Mouse (Mus musculus): ENCODE data around the gene Fam76b. TPM values are rescaled to one million over a fixed set of nuclear protein-coding genes. Genes with fewer than 3 reads are reported as not detected.
A peak's percentile ranks its signal among the peaks of the same experiment; 100 is the strongest.

Gene Fam76b
- total RNA-seq, 1 experiment = 21.7 TPM

DNA sequence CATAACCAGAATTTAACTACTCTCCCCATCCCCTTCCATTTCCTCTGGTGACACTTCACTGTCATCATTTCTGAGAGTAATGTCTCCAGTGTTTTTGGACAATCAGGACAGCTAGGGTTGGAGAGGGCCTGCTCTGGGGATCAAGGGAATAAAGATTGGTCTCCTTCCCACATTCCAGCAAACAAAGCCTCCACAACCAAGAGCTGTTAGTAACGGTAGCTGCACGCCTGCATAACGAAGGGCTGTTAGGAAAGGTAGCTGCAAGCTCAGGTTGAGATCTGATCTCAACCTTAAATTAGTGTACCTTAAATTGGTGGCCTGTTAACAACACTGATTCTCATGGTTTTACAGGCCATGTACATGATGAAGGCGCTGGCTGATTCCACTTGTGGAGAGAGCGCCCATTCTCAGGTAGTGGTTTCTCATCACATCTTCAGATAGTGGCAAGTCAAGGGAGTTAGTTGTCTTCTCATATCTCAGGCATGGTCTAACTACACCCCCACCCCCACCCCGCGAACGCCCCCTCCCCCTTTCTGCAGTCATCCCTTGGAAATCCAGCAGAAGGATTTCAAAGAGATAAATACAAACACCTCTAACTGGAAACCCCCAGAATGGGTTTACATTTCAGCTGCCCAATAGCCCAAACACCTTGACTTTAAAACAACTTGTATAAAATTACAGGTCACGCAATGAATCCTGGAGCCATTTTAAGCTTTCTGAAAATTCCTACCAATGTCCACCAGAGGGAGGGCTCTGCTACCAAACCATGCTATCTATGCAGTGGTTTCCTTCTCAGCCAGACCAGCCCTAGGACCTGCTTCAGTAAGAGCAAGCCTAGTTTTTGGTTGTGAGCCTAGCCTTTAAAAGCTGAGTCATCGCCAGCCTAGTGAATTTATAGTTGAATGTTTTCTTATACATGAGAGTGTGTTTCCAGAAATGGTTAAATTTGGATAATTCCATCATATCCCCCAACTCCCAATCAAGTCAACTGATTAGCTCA lies 21.3 kb downstream of the Fam76b start:
- H3K27ac ChIP-seq (ENCODE audit: insufficient read depth, low read depth, low read length, poor library complexity, severe bottlenecking) = no peak overlapping the region
- H3K4me3 ChIP-seq (ENCODE audit: insufficient read depth in 1 of 2, low read depth in 1 of 2, low read length in 2 of 2, poor library complexity in 1 of 2, severe bottlenecking in 1 of 2) = no peak overlapping the region
- TF ChIP-seq ZC3H11A (IDR thresholded peaks at IDR 0.05; ENCODE audit: borderline replicate concordance, low read depth, low read length) (peak; percentile 70; the same call in 1 of the 2 replicates), ZNF384 (IDR thresholded peaks at IDR 0.05; ENCODE audit: low read depth, low read length) (no peak), MAFK (IDR thresholded peaks at IDR 0.05; ENCODE audit: insufficient read depth, low read depth, low read length) (0 out of 2 replicates have a peak, but pooled peaks have one; percentile 49)
- peaks cover 2% of the 10 kb centered on the region for H3K36me3 ChIP-seq (ENCODE audit: control insufficient read depth, insufficient read depth, low read length, poor library complexity, severe bottlenecking)
- in situ Hi-C loops (cut with MboI; ENCODE audit: low sequenced_read_pairs in 2 of 2, unreplicated experiment in 2 of 2) = loop anchor here (25.0 kb wide), 2 partner anchors 964 to 1489 kb away; no protein-coding TSS in a partner anchor
- H3K9ac ChIP-seq (ENCODE audit: insufficient read depth, low read depth, low read length, poor library complexity, severe bottlenecking) = no peak overlapping the region
- peak; percentile 25 for DNase-seq (ENCODE audit: low read depth, low spot score)
- H3K9me3 ChIP-seq (ENCODE audit: control insufficient read depth, insufficient read depth, low read depth, low read length) = no peaks in the 10 kb centered on the region
- peaks cover 0 to 3% of the 10 kb centered on the region in 2 experiments; a peak in 1 of 4 replicates for H3K4me1 ChIP-seq (ENCODE audit: control insufficient read depth in 2 of 2, insufficient read depth in 2 of 2, low read length in 2 of 2, poor library complexity in 1 of 2)

DNA sequence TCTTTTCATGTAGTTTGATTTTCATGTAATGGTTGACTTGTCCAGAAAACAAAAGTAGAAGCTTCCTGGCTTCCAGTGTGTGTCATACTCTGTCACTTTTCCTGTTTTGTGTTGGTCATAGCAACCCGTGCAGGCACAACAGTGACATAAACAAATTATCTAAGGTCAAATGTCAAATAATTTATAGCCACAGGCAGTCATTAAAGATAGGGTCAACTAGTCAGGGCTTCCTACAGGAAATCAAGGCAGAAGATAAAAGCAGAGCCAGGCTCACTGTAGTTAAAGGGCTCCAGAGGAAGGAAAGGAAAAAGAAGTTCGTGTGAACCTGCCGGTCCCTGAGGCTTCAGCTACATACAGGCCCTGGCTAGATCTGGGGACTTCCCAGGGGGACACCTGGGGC lies 26.4 kb downstream of the Fam76b start:
- H3K36me3 ChIP-seq (ENCODE audit: control insufficient read depth, insufficient read depth, low read length, poor library complexity, severe bottlenecking) = no peaks in the 10 kb centered on the region; the same call in 1 of the 2 replicates
- DNase-seq (ENCODE audit: low read depth, low spot score) = no peak
- in situ Hi-C loops (cut with MboI; ENCODE audit: low sequenced_read_pairs in 2 of 2, unreplicated experiment in 2 of 2) = no loop called here
- no peaks in the 10 kb centered on the region for H3K9me3 ChIP-seq (ENCODE audit: control insufficient read depth, insufficient read depth, low read depth, low read length)
- no peaks in the 10 kb centered on the region for H3K4me1 ChIP-seq (ENCODE audit: control insufficient read depth in 2 of 2, insufficient read depth in 2 of 2, low read length in 2 of 2, poor library complexity in 1 of 2)
- no peak overlapping the region for H3K4me3 ChIP-seq (ENCODE audit: insufficient read depth in 1 of 2, low read depth in 1 of 2, low read length in 2 of 2, poor library complexity in 1 of 2, severe bottlenecking in 1 of 2)
- H3K27ac ChIP-seq (ENCODE audit: insufficient read depth, low read depth, low read length, poor library complexity, severe bottlenecking) = no peak overlapping the region
- no peak for TF ChIP-seq HCFC1 (IDR thresholded peaks at IDR 0.05; ENCODE audit: borderline replicate concordance, insufficient read depth, low read length)
- no peak for TF ChIP-seq CHD2 (IDR thresholded peaks at IDR 0.05; ENCODE audit: low read depth, low read length)
- no peak for TF ChIP-seq MAFK (IDR thresholded peaks at IDR 0.05; ENCODE audit: insufficient read depth, low read depth, low read length)
- no peak for TF ChIP-seq ZC3H11A (IDR thresholded peaks at IDR 0.05; ENCODE audit: borderline replicate concordance, low read depth, low read length)
- no peak for TF ChIP-seq ZNF384 (IDR thresholded peaks at IDR 0.05; ENCODE audit: low read depth, low read length)
- no peak overlapping the region for H3K9ac ChIP-seq (ENCODE audit: insufficient read depth, low read depth, low read length, poor library complexity, severe bottlenecking)

DNA sequence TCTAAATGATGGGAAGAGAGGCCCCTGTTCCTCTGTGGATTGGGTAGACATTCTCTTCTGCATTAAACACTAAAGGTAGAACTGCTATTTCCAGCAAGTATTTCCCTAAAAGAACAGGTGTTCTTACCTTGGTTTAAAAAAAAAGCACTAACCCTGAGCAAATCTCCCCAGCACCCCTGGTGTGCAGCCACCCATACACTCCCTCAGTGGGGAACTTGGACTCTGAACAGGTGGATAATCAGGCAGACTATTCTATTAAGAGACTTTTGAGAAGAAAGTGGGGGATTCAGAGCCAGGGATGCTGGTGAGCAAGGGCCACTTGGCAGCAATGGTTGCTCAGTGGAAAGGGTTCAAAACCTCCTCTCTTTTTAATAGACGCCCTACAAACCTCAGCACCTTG lies 28.7 kb downstream of the Fam76b start:
- Histone ChIP-seq H3K36me3 (ENCODE audit: control insufficient read depth, insufficient read depth, low read length, poor library complexity, severe bottlenecking) (no peaks in the 10 kb centered on the region), H3K4me3 (ENCODE audit: insufficient read depth in 1 of 2, low read depth in 1 of 2, low read length in 2 of 2, poor library complexity in 1 of 2, severe bottlenecking in 1 of 2) (no peak overlapping the region), H3K9ac (ENCODE audit: insufficient read depth, low read depth, low read length, poor library complexity, severe bottlenecking) (no peak overlapping the region), H3K4me1 (ENCODE audit: control insufficient read depth in 2 of 2, insufficient read depth in 2 of 2, low read length in 2 of 2, poor library complexity in 1 of 2) (no peaks in the 10 kb centered on the region), H3K9me3 (ENCODE audit: control insufficient read depth, insufficient read depth, low read depth, low read length) (no peaks in the 10 kb centered on the region), H3K27ac (ENCODE audit: insufficient read depth, low read depth, low read length, poor library complexity, severe bottlenecking) (no peak overlapping the region)
- TF ChIP-seq CHD2 (IDR thresholded peaks at IDR 0.05; ENCODE audit: low read depth, low read length) = no peak
- no peak for TF ChIP-seq ZC3H11A (IDR thresholded peaks at IDR 0.05; ENCODE audit: borderline replicate concordance, low read depth, low read length)
- no peak for TF ChIP-seq MAFK (IDR thresholded peaks at IDR 0.05; ENCODE audit: insufficient read depth, low read depth, low read length)
- no peak for TF ChIP-seq ZNF384 (IDR thresholded peaks at IDR 0.05; ENCODE audit: low read depth, low read length)
- no peak for TF ChIP-seq HCFC1 (IDR thresholded peaks at IDR 0.05; ENCODE audit: borderline replicate concordance, insufficient read depth, low read length)
- in situ Hi-C loops (cut with MboI; ENCODE audit: low sequenced_read_pairs in 2 of 2, unreplicated experiment in 2 of 2) = no loop called here
- no peak for DNase-seq (ENCODE audit: low read depth, low spot score)

DNA sequence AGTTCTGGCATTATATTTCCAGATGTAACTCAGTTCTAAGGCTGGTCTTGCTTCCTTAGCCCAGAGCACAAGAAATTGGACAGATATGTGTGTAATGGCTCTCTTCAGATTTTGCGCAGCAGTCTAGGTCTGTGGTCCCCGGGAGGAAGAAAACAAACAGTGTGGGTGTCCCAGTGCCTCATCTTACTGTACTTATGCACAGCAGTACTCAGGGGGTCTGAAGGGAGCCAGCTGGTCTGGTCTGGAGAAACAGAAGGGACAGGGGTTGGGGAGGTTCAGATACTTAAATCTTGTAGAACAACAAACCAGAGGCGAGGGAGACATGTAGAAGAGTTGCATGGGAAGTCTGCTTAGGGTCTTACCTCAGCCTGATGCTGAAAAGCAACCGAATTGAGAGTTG lies 29.3 kb downstream of the Fam76b start:
- in situ Hi-C loops (cut with MboI; ENCODE audit: low sequenced_read_pairs in 2 of 2, unreplicated experiment in 2 of 2) = no loop called here
- Histone ChIP-seq H3K27ac (ENCODE audit: insufficient read depth, low read depth, low read length, poor library complexity, severe bottlenecking) (no peak overlapping the region), H3K9me3 (ENCODE audit: control insufficient read depth, insufficient read depth, low read depth, low read length) (no peaks in the 10 kb centered on the region), H3K36me3 (ENCODE audit: control insufficient read depth, insufficient read depth, low read length, poor library complexity, severe bottlenecking) (no peaks in the 10 kb centered on the region), H3K9ac (ENCODE audit: insufficient read depth, low read depth, low read length, poor library complexity, severe bottlenecking) (no peak overlapping the region), H3K4me3 (ENCODE audit: insufficient read depth in 1 of 2, low read depth in 1 of 2, low read length in 2 of 2, poor library complexity in 1 of 2, severe bottlenecking in 1 of 2) (no peak overlapping the region), H3K4me1 (ENCODE audit: control insufficient read depth in 2 of 2, insufficient read depth in 2 of 2, low read length in 2 of 2, poor library complexity in 1 of 2) (no peaks in the 10 kb centered on the region)
- TF ChIP-seq MAFK (IDR thresholded peaks at IDR 0.05; ENCODE audit: insufficient read depth, low read depth, low read length) (no peak), HCFC1 (IDR thresholded peaks at IDR 0.05; ENCODE audit: borderline replicate concordance, insufficient read depth, low read length) (no peak), ZC3H11A (IDR thresholded peaks at IDR 0.05; ENCODE audit: borderline replicate concordance, low read depth, low read length) (no peak), CHD2 (IDR thresholded peaks at IDR 0.05; ENCODE audit: low read depth, low read length) (no peak), ZNF384 (IDR thresholded peaks at IDR 0.05; ENCODE audit: low read depth, low read length) (no peak)
- no peak for DNase-seq (ENCODE audit: low read depth, low spot score)

Data from ES-E14 (cell line).